Mouse (Mus musculus): ENCODE results near the gene Tmcc3. TPM values are rescaled to one million over a fixed set of nuclear protein-coding genes. Genes with fewer than 3 reads are reported as not detected.

Gene Tmcc3
- polyA plus RNA-seq, 1 experiment, result not detected

- TF ChIP-seq POLR2A (IDR thresholded peaks at IDR 0.05; ENCODE audit: insufficient read depth, low read depth, low read length) (no peak), CTCF (IDR thresholded peaks at IDR 0.05; ENCODE audit: insufficient read depth, low read depth, low read length) (no peak)
- H3K4me1 ChIP-seq (ENCODE audit: control insufficient read depth, insufficient read depth, low read length), result peaks cover 5% of the 10 kb centered on the region
- no peak overlapping the region for H3K27ac ChIP-seq (ENCODE audit: insufficient read depth, low read depth, low read length)
- H3K4me3 ChIP-seq (ENCODE audit: insufficient read depth, low read depth, low read length), result no peak overlapping the region
- 29% methylated on average over 11 of the region's 11 CpGs for WGBS
These were observed 86.3 kb downstream of the Tmcc3 start for GRCm38 (mm10) chr10:94397833-94398596.

GRCm38 (mm10) chr10:94400895-94401294, 89.1 kb downstream of the Tmcc3 start:
- Histone ChIP-seq H3K4me1 (ENCODE audit: control insufficient read depth, insufficient read depth, low read length) (peaks cover 5% of the 10 kb centered on the region), H3K27ac (ENCODE audit: insufficient read depth, low read depth, low read length) (no peak overlapping the region), H3K4me3 (ENCODE audit: insufficient read depth, low read depth, low read length) (no peak overlapping the region)
- 93% methylated on average over 8 of the region's 8 CpGs for WGBS
- TF ChIP-seq CTCF (IDR thresholded peaks at IDR 0.05; ENCODE audit: insufficient read depth, low read depth, low read length) (no peak), POLR2A (IDR thresholded peaks at IDR 0.05; ENCODE audit: insufficient read depth, low read depth, low read length) (no peak)

GRCm38 (mm10) chr10:94405456-94405855, 93.7 kb downstream of the Tmcc3 start:
- H3K4me1 ChIP-seq (ENCODE audit: control insufficient read depth, insufficient read depth, low read length), result peaks cover 2% of the 10 kb centered on the region; the same call in 1 of the 2 replicates
- 86% methylated on average over 3 of the region's 3 CpGs for WGBS
- TF ChIP-seq CTCF (IDR thresholded peaks at IDR 0.05; ENCODE audit: insufficient read depth, low read depth, low read length) (no peak), POLR2A (IDR thresholded peaks at IDR 0.05; ENCODE audit: insufficient read depth, low read depth, low read length) (no peak)
- no peak overlapping the region for H3K4me3 ChIP-seq (ENCODE audit: insufficient read depth, low read depth, low read length)
- no peak overlapping the region for H3K27ac ChIP-seq (ENCODE audit: insufficient read depth, low read depth, low read length)

- peaks cover 2% of the 10 kb centered on the region; the same call in 1 of the 2 replicates for H3K4me1 ChIP-seq (ENCODE audit: control insufficient read depth, insufficient read depth, low read length)
- 90% methylated on average over 7 of the region's 7 CpGs for WGBS
- TF ChIP-seq CTCF (IDR thresholded peaks at IDR 0.05; ENCODE audit: insufficient read depth, low read depth, low read length) (no peak), POLR2A (IDR thresholded peaks at IDR 0.05; ENCODE audit: insufficient read depth, low read depth, low read length) (no peak)
These were observed 95.1 kb downstream of the Tmcc3 start for GRCm38 (mm10) chr10:94406821-94407220.

GRCm38 (mm10) chr10:94408356-94409146, 96.8 kb downstream of the Tmcc3 start:
- 27% methylated on average over 22 of the region's 22 CpGs for WGBS
- TF ChIP-seq POLR2A (IDR thresholded peaks at IDR 0.05; ENCODE audit: insufficient read depth, low read depth, low read length) (no peak), CTCF (IDR thresholded peaks at IDR 0.05; ENCODE audit: insufficient read depth, low read depth, low read length) (peak; percentile 71)
- Histone ChIP-seq H3K27ac (ENCODE audit: insufficient read depth, low read depth, low read length) (no peak overlapping the region), H3K4me1 (ENCODE audit: control insufficient read depth, insufficient read depth, low read length) (peaks cover 3% of the 10 kb centered on the region; the same call in 1 of the 2 replicates), H3K4me3 (ENCODE audit: insufficient read depth, low read depth, low read length) (peak overlapping the region; percentile 31)

More at GRCm38 (mm10) chr10:94406821-94407220, 95.1 kb downstream of the Tmcc3 start:
- no peak overlapping the region for H3K27ac ChIP-seq (ENCODE audit: insufficient read depth, low read depth, low read length)
- no peak overlapping the region for H3K4me3 ChIP-seq (ENCODE audit: insufficient read depth, low read depth, low read length)

GRCm38 (mm10) chr10:94409661-94410060, 97.9 kb downstream of the Tmcc3 start:
- WGBS, result 50% methylated on average over 6 of the region's 6 CpGs
- H3K4me3 ChIP-seq (ENCODE audit: insufficient read depth, low read depth, low read length), result no peak overlapping the region
- H3K27ac ChIP-seq (ENCODE audit: insufficient read depth, low read depth, low read length), result no peak overlapping the region
- TF ChIP-seq CTCF (IDR thresholded peaks at IDR 0.05; ENCODE audit: insufficient read depth, low read depth, low read length), result no peak
- TF ChIP-seq POLR2A (IDR thresholded peaks at IDR 0.05; ENCODE audit: insufficient read depth, low read depth, low read length), result no peak
- peaks cover 7% of the 10 kb centered on the region for H3K4me1 ChIP-seq (ENCODE audit: control insufficient read depth, insufficient read depth, low read length)

- Histone ChIP-seq H3K4me3 (ENCODE audit: insufficient read depth, low read depth, low read length) (no peak overlapping the region), H3K27ac (ENCODE audit: insufficient read depth, low read depth, low read length) (no peak overlapping the region), H3K4me1 (ENCODE audit: control insufficient read depth, insufficient read depth, low read length) (peaks cover 16% of the 10 kb centered on the region)
- no peak for TF ChIP-seq POLR2A (IDR thresholded peaks at IDR 0.05; ENCODE audit: insufficient read depth, low read depth, low read length)
- no peak for TF ChIP-seq CTCF (IDR thresholded peaks at IDR 0.05; ENCODE audit: insufficient read depth, low read depth, low read length)
- WGBS, result 94% methylated on average over 9 of the region's 9 CpGs
These were observed 99.8 kb downstream of the Tmcc3 start for GRCm38 (mm10) chr10:94411594-94411993.

- TF ChIP-seq CTCF (IDR thresholded peaks at IDR 0.05; ENCODE audit: insufficient read depth, low read depth, low read length), result no peak
- WGBS, result 49% methylated on average over 8 of the region's 8 CpGs
- peak overlapping the region; percentile 26; the same call in 1 of the 2 replicates for H3K27ac ChIP-seq (ENCODE audit: insufficient read depth, low read depth, low read length)
- H3K4me1 ChIP-seq (ENCODE audit: control insufficient read depth, insufficient read depth, low read length), result peaks cover 19% of the 10 kb centered on the region
- H3K4me3 ChIP-seq (ENCODE audit: insufficient read depth, low read depth, low read length), result no peak overlapping the region
These were observed 102.3 kb downstream of the Tmcc3 start for GRCm38 (mm10) chr10:94413770-94414651.
